Mouse (Mus musculus) heart, embryonic 14.5 days (tissue): ENCODE data around the gene Adamts14. TPM values are rescaled to one million over a fixed set of nuclear protein-coding genes. Genes with fewer than 3 reads are reported as not detected.

Experiments used
- ATAC-seq: fragments of 200-750 bp; cut with Nextera tagmentation; 2 replicates; pipeline ENCODE4 v1.8.0; 2017; ENCODE audit warnings: low read depth, moderate TSS enrichment; ENCODE audit not compliant: insufficient number of reproducible peaks, insufficient read depth, low FRiP score
- H3K27ac ChIP-seq, 2 experiments: fragments of 200-500 bp in 1 of 2; fragments of 300-500 bp in 1 of 2; sonication (generic) in 1 of 2; replicated peaks in 1 of 2; 2 replicates each; pipeline ENCODE4 v1.5.1; 2012 to 2014; ENCODE audit warnings: low read depth in 2 of 2, low read length in 2 of 2, control low read depth in 1 of 2, mild to moderate bottlenecking in 1 of 2, mixed read lengths in 1 of 2; ENCODE audit not compliant: control insufficient read depth in 1 of 2, insufficient read depth in 1 of 2
- H3K27me3 ChIP-seq: fragments of 300-500 bp; sonication (generic); 2 replicates; pipeline ENCODE4 v1.6.1; 2014; ENCODE audit warnings: mild to moderate bottlenecking, low read length, control low read depth; ENCODE audit not compliant: control insufficient read depth, insufficient read depth
- H3K36me3 ChIP-seq: fragments of 300-500 bp; sonication (generic); 2 replicates; pipeline ENCODE4 v1.6.1; 2014; ENCODE audit warnings: mild to moderate bottlenecking, control low read depth, low read length, mixed read lengths; ENCODE audit not compliant: control insufficient read depth, insufficient read depth
- H3K4me1 ChIP-seq, 2 experiments: fragments of 200-500 bp in 1 of 2; fragments of 300-500 bp in 1 of 2; sonication (generic) in 1 of 2; 2 replicates each; pipeline ENCODE4 v1.6.1; 2012 to 2014; ENCODE audit warnings: low read length in 2 of 2, control low read depth in 1 of 2, mixed read lengths in 1 of 2; ENCODE audit not compliant: control insufficient read depth in 2 of 2, insufficient read depth in 2 of 2
- H3K4me2 ChIP-seq: fragments of 300-500 bp; sonication (generic); 2 replicates; pipeline ENCODE4 v1.6.1; 2014; ENCODE audit warnings: mild to moderate bottlenecking, low read length
- H3K4me3 ChIP-seq, 2 experiments: fragments of 200-500 bp in 1 of 2; fragments of 300-500 bp in 1 of 2; sonication (generic) in 1 of 2; 2 replicates each; pipeline ENCODE4 v1.5.1; 2012 to 2014; ENCODE audit warnings: low read length in 2 of 2, mild to moderate bottlenecking in 2 of 2, control low read depth in 1 of 2, low read depth in 1 of 2, moderate library complexity in 1 of 2; ENCODE audit not compliant: control insufficient read depth in 1 of 2, insufficient read depth in 1 of 2
- H3K9ac ChIP-seq: fragments of 300-500 bp; sonication (generic); 2 replicates; pipeline ENCODE4 v1.6.1; 2014; ENCODE audit warnings: mild to moderate bottlenecking, low read length
- H3K9me3 ChIP-seq: fragments of 300-500 bp; sonication (generic); 2 replicates; pipeline ENCODE4 v1.6.1; 2016; ENCODE audit warnings: low read length, control low read depth; ENCODE audit not compliant: control insufficient read depth
- WGBS: fragments of 180-500 bp; shearing (Covaris S2); extraction: QIAGEN DNeasy Blood & Tissue Kit; methylation state at CpG from one replicate; pipeline ENCODE4 v1.1.7; 2014; 5-methylcytosine and 5-hydroxymethylcytosine counted together
- polyA plus RNA-seq: library from polyadenylated mRNA; unstranded; fragments of >200 nt; fragmentation: Nextera tagmentation; extraction: Ambion mirVana; gene quantifications from 2 replicates; pipeline ENCODE4 v1.2.1, GENCODE M21; 2014

The Adamts14 gene
- polyA plus RNA-seq, 1 experiment from 2014 or later = 1.1 TPM

- Histone ChIP-seq H3K4me3 (no peak within 1 kb of the TSS), H3K27ac (no peak within 1 kb of the TSS), H3K9ac (no peak within 1 kb of the TSS), H3K36me3 (no peaks in the 10 kb centered on the region), H3K4me1 (peaks cover 0 to 3% of the 10 kb centered on the region in 2 experiments; a peak in 1 of 4 replicates), H3K4me2 (no peak within 1 kb of the TSS), H3K9me3 (no peaks in the 10 kb centered on the region), H3K27me3 (peaks cover 18% of the 10 kb centered on the region)
- WGBS = 48% methylated on average over 3 of the region's 3 CpGs
- ATAC-seq = no peak
Observed at GRCm38 (mm10) chr10:61171654-61172053, 101.6 kb downstream of the Adamts14 start, which contains the start of gene Tbata. Tbata (plus strand) TSS chr10:61171954.

DNA sequence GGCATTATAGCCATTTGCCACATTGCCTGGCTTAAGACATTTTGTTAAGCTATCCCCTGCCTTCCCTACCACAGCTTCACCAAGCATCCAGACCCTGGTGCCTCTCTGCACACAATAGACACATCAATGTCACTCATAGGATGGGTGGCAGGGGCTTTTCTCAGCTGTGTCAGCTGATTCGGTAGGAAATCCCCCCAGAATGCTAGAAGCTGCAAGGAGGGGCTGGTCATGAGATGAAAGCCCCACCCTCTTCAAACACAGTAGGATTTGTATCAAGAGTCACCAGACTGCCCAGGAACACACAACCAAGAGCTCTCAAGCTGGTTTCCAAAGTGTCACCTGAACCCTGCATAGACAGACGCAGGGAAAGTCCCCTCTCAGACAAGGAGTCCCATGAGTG lies 104.8 kb downstream of the Adamts14 start:
- H3K4me2 ChIP-seq = no peak overlapping the region
- H3K4me3 ChIP-seq = no peak overlapping the region
- H3K9me3 ChIP-seq = no peaks in the 10 kb centered on the region
- ATAC-seq = no peak
- no peaks in the 10 kb centered on the region for H3K27me3 ChIP-seq
- H3K27ac ChIP-seq = no peak overlapping the region
- no peaks in the 10 kb centered on the region for H3K36me3 ChIP-seq
- no peaks in the 10 kb centered on the region for H3K4me1 ChIP-seq
- WGBS = 60% methylated on average over 2 of the region's 2 CpGs
- no peak overlapping the region for H3K9ac ChIP-seq

GRCm38 (mm10) chr10:61167333-61168096 lies 105.7 kb downstream of the Adamts14 start:
- H3K9ac ChIP-seq = no peak overlapping the region
- no peaks in the 10 kb centered on the region for H3K27me3 ChIP-seq
- no peak overlapping the region for H3K4me2 ChIP-seq
- 56% methylated on average over 9 of the region's 9 CpGs for WGBS
- no peak overlapping the region for H3K4me3 ChIP-seq
- H3K36me3 ChIP-seq = no peaks in the 10 kb centered on the region
- no peak for ATAC-seq
- H3K27ac ChIP-seq = no peak overlapping the region
- H3K9me3 ChIP-seq = no peaks in the 10 kb centered on the region
- H3K4me1 ChIP-seq = no peaks in the 10 kb centered on the region

DNA sequence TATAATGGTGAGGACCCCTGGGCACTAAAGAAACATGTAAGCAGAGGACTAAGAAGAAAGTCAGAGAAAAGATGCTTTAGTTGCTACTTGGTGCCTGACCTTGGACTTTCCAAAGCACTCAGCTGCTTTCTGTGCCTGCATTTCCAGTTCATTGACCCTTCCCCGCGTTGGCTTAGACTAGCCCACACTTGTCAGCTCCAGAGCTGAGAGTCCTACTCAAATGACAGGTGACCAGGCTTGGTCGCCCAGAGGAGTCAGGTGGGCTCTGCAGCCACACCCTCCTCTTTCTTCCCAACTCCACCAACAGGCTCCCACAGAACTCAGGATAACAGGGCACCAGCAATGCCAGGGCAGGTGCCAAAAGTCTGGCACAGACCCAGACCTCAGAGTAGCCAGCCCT lies 110.9 kb downstream of the Adamts14 start:
- no peaks in the 10 kb centered on the region for H3K4me1 ChIP-seq
- H3K9me3 ChIP-seq = no peaks in the 10 kb centered on the region
- WGBS = 75% methylated on average over 3 of the region's 3 CpGs
- H3K27me3 ChIP-seq = no peaks in the 10 kb centered on the region
- no peak overlapping the region for H3K4me2 ChIP-seq
- ATAC-seq = no peak
- no peak overlapping the region for H3K4me3 ChIP-seq
- no peaks in the 10 kb centered on the region for H3K36me3 ChIP-seq
- H3K9ac ChIP-seq = no peak overlapping the region
- H3K27ac ChIP-seq = no peak overlapping the region

DNA sequence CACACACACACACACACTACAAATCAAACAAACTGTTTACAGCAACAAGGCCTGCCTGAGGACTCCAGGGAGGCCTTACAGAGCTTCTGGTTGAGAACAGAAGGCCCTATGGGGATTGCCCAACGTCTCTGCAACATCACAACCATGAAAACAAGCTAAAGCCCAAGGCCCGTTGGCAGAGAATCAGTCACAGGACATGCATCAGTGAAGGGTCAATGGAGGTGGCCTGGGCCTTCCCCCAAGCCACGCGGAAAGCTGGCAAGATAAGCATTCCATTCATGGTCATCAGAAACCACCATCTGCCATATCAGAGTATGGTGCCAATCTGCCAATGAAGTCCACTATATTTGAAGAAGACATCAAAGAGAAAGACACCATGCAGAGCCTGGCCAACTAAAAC lies 112.6 kb downstream of the Adamts14 start:
- H3K36me3 ChIP-seq = no peaks in the 10 kb centered on the region
- no peaks in the 10 kb centered on the region for H3K4me1 ChIP-seq
- 73% methylated on average over 4 of the region's 4 CpGs for WGBS
- H3K4me2 ChIP-seq = no peak overlapping the region
- H3K9ac ChIP-seq = no peak overlapping the region
- ATAC-seq = no peak
- H3K9me3 ChIP-seq = no peaks in the 10 kb centered on the region
- no peak overlapping the region for H3K4me3 ChIP-seq
- no peak overlapping the region for H3K27ac ChIP-seq
- H3K27me3 ChIP-seq = no peaks in the 10 kb centered on the region

GRCm38 (mm10) chr10:61160089-61160488 lies 113.1 kb downstream of the Adamts14 start:
- Histone ChIP-seq H3K27ac (no peak overlapping the region), H3K4me2 (no peak overlapping the region), H3K9ac (no peak overlapping the region), H3K4me1 (no peaks in the 10 kb centered on the region), H3K9me3 (no peaks in the 10 kb centered on the region), H3K36me3 (no peaks in the 10 kb centered on the region), H3K4me3 (no peak overlapping the region), H3K27me3 (no peaks in the 10 kb centered on the region)
- 69% methylated on average over 7 of the region's 7 CpGs for WGBS
- ATAC-seq = no peak

DNA sequence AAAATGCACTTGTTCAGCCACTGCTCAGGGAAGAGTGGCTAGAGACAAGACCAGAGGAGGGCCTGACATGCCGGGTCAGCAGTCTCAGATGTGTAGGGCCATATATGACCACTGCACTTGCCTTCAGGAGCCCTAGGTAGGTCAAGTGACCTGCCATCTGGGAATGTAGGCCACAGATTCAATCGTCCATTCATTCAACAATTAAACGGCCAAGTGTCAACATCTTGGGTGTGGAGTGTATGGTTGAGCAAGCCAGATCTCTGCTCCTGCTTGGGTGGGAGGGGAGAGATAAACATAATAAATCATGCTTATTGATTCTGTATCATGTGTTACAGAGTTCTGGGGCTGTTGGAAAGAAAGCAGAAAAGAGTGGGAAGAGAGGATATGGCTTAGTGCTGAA lies 114.6 kb downstream of the Adamts14 start:
- Histone ChIP-seq H3K9me3 (no peaks in the 10 kb centered on the region), H3K4me3 (no peak overlapping the region), H3K36me3 (no peaks in the 10 kb centered on the region), H3K4me2 (no peak overlapping the region), H3K4me1 (no peaks in the 10 kb centered on the region; a peak in 1 of 4 replicates), H3K27me3 (no peaks in the 10 kb centered on the region), H3K27ac (no peak overlapping the region), H3K9ac (no peak overlapping the region)
- 79% methylated on average over 3 of the region's 3 CpGs for WGBS
- no peak for ATAC-seq

GRCm38 (mm10) chr10:61156453-61156852 lies 116.8 kb downstream of the Adamts14 start:
- 74% methylated on average over 2 of the region's 2 CpGs for WGBS
- Histone ChIP-seq H3K4me3 (no peak overlapping the region), H3K27ac (no peak overlapping the region), H3K9ac (no peak overlapping the region), H3K9me3 (no peaks in the 10 kb centered on the region), H3K4me1 (no peaks in the 10 kb centered on the region; a peak in 1 of 4 replicates), H3K36me3 (no peaks in the 10 kb centered on the region), H3K4me2 (no peak overlapping the region), H3K27me3 (no peaks in the 10 kb centered on the region)
- ATAC-seq = no peak
